Mouse (Mus musculus) embryonic facial prominence, embryonic 12.5 days (tissue): ENCODE measurements around the gene Rundc3a. TPM values are rescaled to one million over a fixed set of nuclear protein-coding genes. Genes with fewer than 3 reads are reported as not detected.
"Not testable (repeated sequence)": the region's sequence is repeated elsewhere in the genome, so short reads cannot be mapped to it uniquely, and the experiment has no call there.

ENCODE experiments used
- ATAC-seq: fragments of 200-750 bp; cut with Nextera tagmentation; 2 replicates; pipeline ENCODE4 v1.8.0; 2017; ENCODE audit not compliant: insufficient number of reproducible peaks, insufficient read depth, low FRiP score, low TSS enrichment
- H3K27ac ChIP-seq: fragments of 300-500 bp; sonication (generic); 2 replicates; pipeline ENCODE4 v1.5.1; 2016; ENCODE audit warnings: mild to moderate bottlenecking
- H3K27me3 ChIP-seq: fragments of 300-500 bp; sonication (generic); 2 replicates; pipeline ENCODE4 v1.6.1; 2016; ENCODE audit warnings: mild to moderate bottlenecking, moderate library complexity
- H3K36me3 ChIP-seq: fragments of 300-500 bp; sonication (generic); 2 replicates; pipeline ENCODE4 v1.6.1; 2016; ENCODE audit warnings: mild to moderate bottlenecking
- H3K4me1 ChIP-seq: fragments of 300-500 bp; sonication (generic); 2 replicates; pipeline ENCODE4 v1.6.1; 2016
- H3K4me2 ChIP-seq: fragments of 300-500 bp; sonication (generic); replicated peaks from 2 replicates; pipeline ENCODE4 v1.6.1; 2016; ENCODE audit warnings: mild to moderate bottlenecking, moderate library complexity
- H3K4me3 ChIP-seq: fragments of 300-500 bp; sonication (generic); 2 replicates; pipeline ENCODE4 v1.5.1; 2016; ENCODE audit warnings: mild to moderate bottlenecking
- H3K9ac ChIP-seq: fragments of 300-500 bp; sonication (generic); 2 replicates; pipeline ENCODE4 v1.6.1; 2016; ENCODE audit warnings: mild to moderate bottlenecking, moderate library complexity
- H3K9me3 ChIP-seq: fragments of 300-500 bp; sonication (generic); 2 replicates; pipeline ENCODE4 v1.6.1; 2016; ENCODE audit warnings: mild to moderate bottlenecking, moderate library complexity
- WGBS: fragments of 180-500 bp; shearing (Covaris S2); methylation state at CpG from one replicate; pipeline ENCODE4 v1.1.7; 2016; 5-methylcytosine and 5-hydroxymethylcytosine counted together
- polyA plus RNA-seq: library from polyadenylated mRNA; unstranded; fragments of >200 nt; fragmentation: Nextera tagmentation; extraction: Ambion mirVana; gene quantifications from 2 replicates; pipeline ENCODE4 v1.2.1, GENCODE M21; 2016

Rundc3a gene
- polyA plus RNA-seq, 1 experiment from 2014 or later = 15.9 TPM

GRCm38 (mm10) chr11:102356190-102356589 lies 37.0 kb upstream of the Rundc3a start:
- peaks cover 5% of the 10 kb centered on the region; the same call in 1 of the 2 replicates for H3K27me3 ChIP-seq
- no peak overlapping the region for H3K4me3 ChIP-seq
- H3K4me1 ChIP-seq = no peaks in the 10 kb centered on the region
- H3K36me3 ChIP-seq = no peaks in the 10 kb centered on the region
- H3K9ac ChIP-seq = no peak overlapping the region
- WGBS = 82% methylated on average over 12 of the region's 12 CpGs
- no peak overlapping the region for H3K4me2 ChIP-seq
- no peaks in the 10 kb centered on the region for H3K9me3 ChIP-seq
- H3K27ac ChIP-seq = no peak overlapping the region
- ATAC-seq = no peak

GRCm38 (mm10) chr11:102356636-102357350 lies 36.4 kb upstream of the Rundc3a start:
- Histone ChIP-seq H3K27ac (no peak overlapping the region), H3K9me3 (no peaks in the 10 kb centered on the region), H3K4me1 (no peaks in the 10 kb centered on the region), H3K27me3 (peaks cover 5% of the 10 kb centered on the region; the same call in 1 of the 2 replicates), H3K4me3 (no peak overlapping the region), H3K9ac (no peak overlapping the region), H3K36me3 (no peaks in the 10 kb centered on the region), H3K4me2 (no peak overlapping the region)
- no peak for ATAC-seq
- WGBS = 72% methylated on average over 31 of the region's 31 CpGs

- Histone ChIP-seq H3K27me3 (peaks cover 5% of the 10 kb centered on the region; the same call in 1 of the 2 replicates), H3K4me2 (no peak overlapping the region), H3K36me3 (no peaks in the 10 kb centered on the region), H3K9me3 (no peaks in the 10 kb centered on the region), H3K4me1 (no peaks in the 10 kb centered on the region), H3K9ac (no peak overlapping the region), H3K4me3 (no peak overlapping the region), H3K27ac (no peak overlapping the region)
- ATAC-seq = no peak
- 70% methylated on average over 10 of the region's 10 CpGs for WGBS
Measured at GRCm38 (mm10) chr11:102358365-102358764, 34.8 kb upstream of the Rundc3a start.

- no peak overlapping the region for H3K4me3 ChIP-seq
- no peak overlapping the region for H3K27ac ChIP-seq
- no peak for ATAC-seq
- H3K27me3 ChIP-seq = peaks cover 2% of the 10 kb centered on the region
- no peak overlapping the region for H3K4me2 ChIP-seq
- H3K9ac ChIP-seq = no peak overlapping the region
- H3K36me3 ChIP-seq = no peaks in the 10 kb centered on the region
- H3K9me3 ChIP-seq = no peaks in the 10 kb centered on the region
- no peaks in the 10 kb centered on the region for H3K4me1 ChIP-seq
- 87% methylated on average over 8 of the region's 8 CpGs for WGBS
Measured at GRCm38 (mm10) chr11:102361776-102362495, 31.3 kb upstream of the Rundc3a start.

GRCm38 (mm10) chr11:102363623-102364022 lies 29.6 kb upstream of the Rundc3a start:
- H3K9me3 ChIP-seq = no peaks in the 10 kb centered on the region
- WGBS = 48% methylated on average over 2 of the region's 2 CpGs
- no peaks in the 10 kb centered on the region; the same call in 1 of the 2 replicates for H3K27me3 ChIP-seq
- H3K27ac ChIP-seq = no peak overlapping the region
- H3K9ac ChIP-seq = no peak overlapping the region
- ATAC-seq = no peak
- no peak overlapping the region for H3K4me2 ChIP-seq
- no peak overlapping the region for H3K4me3 ChIP-seq
- H3K4me1 ChIP-seq = no peaks in the 10 kb centered on the region
- no peaks in the 10 kb centered on the region for H3K36me3 ChIP-seq

GRCm38 (mm10) chr11:102364570-102365371 lies 28.4 kb upstream of the Rundc3a start:
- Histone ChIP-seq H3K36me3 (no peaks in the 10 kb centered on the region), H3K9ac (no peak overlapping the region), H3K4me1 (no peaks in the 10 kb centered on the region), H3K9me3 (no peaks in the 10 kb centered on the region), H3K27ac (no peak overlapping the region), H3K4me2 (no peak overlapping the region), H3K4me3 (no peak overlapping the region), H3K27me3 (no peaks in the 10 kb centered on the region; the same call in 1 of the 2 replicates)
- 62% methylated on average over 14 of the region's 14 CpGs for WGBS
- no peak; the same call in 1 of the 2 replicates for ATAC-seq

GRCm38 (mm10) chr11:102365699-102366098 lies 27.5 kb upstream of the Rundc3a start:
- H3K27me3 ChIP-seq = no peaks in the 10 kb centered on the region; the same call in 1 of the 2 replicates
- H3K9ac ChIP-seq = no peak overlapping the region
- H3K4me2 ChIP-seq = no peak overlapping the region
- H3K4me3 ChIP-seq = no peak overlapping the region
- no peaks in the 10 kb centered on the region for H3K36me3 ChIP-seq
- no peaks in the 10 kb centered on the region for H3K9me3 ChIP-seq
- no peak overlapping the region for H3K27ac ChIP-seq
- H3K4me1 ChIP-seq = no peaks in the 10 kb centered on the region
- WGBS = 18% methylated on average over 4 of the region's 4 CpGs
- ATAC-seq = no peak

GRCm38 (mm10) chr11:102366103-102366502 lies 27.1 kb upstream of the Rundc3a start, which contains the start of gene Slc4a1:
Gene Slc4a1, minus strand, starts transcription at chr11:102366203.
- H3K9ac ChIP-seq, ATAC-seq, H3K27me3 ChIP-seq, H3K4me2 ChIP-seq, H3K9me3 ChIP-seq, H3K4me3 ChIP-seq, H3K4me1 ChIP-seq, H3K36me3 ChIP-seq, H3K27ac ChIP-seq: not testable (repeated sequence)
- 77% methylated on average over 8 of the region's 8 CpGs for WGBS

GRCm38 (mm10) chr11:102367504-102368280 lies 25.5 kb upstream of the Rundc3a start:
- H3K9me3 ChIP-seq = no peaks in the 10 kb centered on the region
- no peaks in the 10 kb centered on the region for H3K36me3 ChIP-seq
- H3K4me3 ChIP-seq = no peak overlapping the region
- 67% methylated on average over 9 of the region's 9 CpGs for WGBS
- H3K27me3 ChIP-seq = peaks cover under 1% of the 10 kb centered on the region; the same call in 1 of the 2 replicates
- H3K4me2 ChIP-seq = no peak overlapping the region
- no peaks in the 10 kb centered on the region for H3K4me1 ChIP-seq
- H3K27ac ChIP-seq = no peak overlapping the region
- H3K9ac ChIP-seq = no peak overlapping the region
- no peak for ATAC-seq

- ATAC-seq = no peak
Measured at GRCm38 (mm10) chr11:102368347-102368746, 24.9 kb upstream of the Rundc3a start.

GRCm38 (mm10) chr11:102369263-102369662 lies 23.9 kb upstream of the Rundc3a start:
- ATAC-seq = no peak
- Histone ChIP-seq H3K36me3 (no peaks in the 10 kb centered on the region), H3K9me3 (no peaks in the 10 kb centered on the region), H3K9ac (no peak overlapping the region), H3K4me1 (no peaks in the 10 kb centered on the region), H3K4me3 (no peak overlapping the region), H3K4me2 (no peak overlapping the region), H3K27ac (no peak overlapping the region), H3K27me3 (peaks cover 10% of the 10 kb centered on the region)
- 75% methylated on average over 4 of the region's 4 CpGs for WGBS

More at GRCm38 (mm10) chr11:102368347-102368746, 24.9 kb upstream of the Rundc3a start:
- H3K9ac ChIP-seq = no peak overlapping the region
- no peak overlapping the region for H3K4me2 ChIP-seq
- no peaks in the 10 kb centered on the region for H3K4me1 ChIP-seq
- H3K4me3 ChIP-seq = no peak overlapping the region
- H3K9me3 ChIP-seq = no peaks in the 10 kb centered on the region
- H3K27me3 ChIP-seq = peaks cover 5% of the 10 kb centered on the region; the same call in 1 of the 2 replicates
- no peaks in the 10 kb centered on the region for H3K36me3 ChIP-seq
- WGBS = 81% methylated on average over 5 of the region's 5 CpGs
- H3K27ac ChIP-seq = no peak overlapping the region
